Mouse (Mus musculus): ENCODE measurements around the gene AI837181.

Gene AI837181

DNA sequence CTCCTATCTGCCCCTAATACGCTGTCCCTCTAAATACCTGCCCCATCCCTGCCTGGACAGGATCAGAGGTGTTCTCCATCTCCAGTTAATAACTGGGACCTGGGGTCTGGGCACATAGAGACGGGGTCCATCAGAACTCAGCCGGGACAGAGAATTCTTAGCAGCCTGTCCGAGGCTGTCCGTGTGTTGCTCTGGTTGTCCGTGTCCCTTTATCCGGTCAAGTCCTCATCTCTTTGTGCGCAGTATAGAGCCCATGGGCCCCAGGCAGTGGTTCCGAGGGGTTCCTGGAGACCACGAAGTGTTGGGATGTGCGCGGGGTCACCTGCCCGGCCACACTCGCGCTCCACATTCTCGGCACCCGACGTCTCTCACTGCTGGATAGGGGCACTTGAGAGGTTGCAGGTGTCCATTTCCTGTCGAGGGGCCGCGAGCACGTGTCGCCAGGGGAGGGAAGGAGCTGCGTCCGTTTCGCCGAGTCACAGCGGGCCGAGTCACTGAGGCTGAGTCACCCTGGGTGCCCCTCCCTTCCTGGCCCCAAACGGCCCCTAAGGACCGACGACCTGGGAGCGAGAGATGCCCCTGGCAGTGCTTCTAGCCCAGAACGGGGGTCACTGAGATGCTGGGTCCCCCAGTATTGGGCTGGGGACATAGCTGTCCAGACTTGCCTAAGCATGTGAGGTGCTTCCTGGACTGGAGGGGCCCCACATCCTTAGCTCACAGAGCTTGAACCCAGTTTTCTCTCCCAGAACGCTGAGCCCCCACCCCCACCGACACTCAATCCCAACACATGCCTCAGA, 23.6 kb downstream of the AI837181 start:
- peak; percentile 37 for DNase-seq

DNA sequence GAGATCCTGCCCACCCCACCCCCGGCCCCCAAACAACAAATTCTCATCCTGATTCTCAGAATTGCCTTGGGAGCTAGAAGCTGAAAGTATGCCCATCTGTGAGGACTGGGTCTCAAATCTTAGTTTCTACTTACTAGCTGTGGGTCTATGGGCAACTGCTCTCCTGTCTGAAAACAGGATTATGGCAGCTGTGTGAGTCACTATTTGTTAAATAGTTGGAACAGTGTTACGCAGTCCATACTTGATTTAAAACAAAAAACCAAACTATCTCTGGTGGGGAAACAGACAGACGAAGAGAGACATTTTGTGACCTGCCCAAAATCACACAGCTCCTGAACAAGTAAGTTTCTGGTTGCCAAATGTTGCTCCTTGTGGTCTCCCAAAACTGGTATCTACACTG, 24.7 kb downstream of the AI837181 start:
- DNase-seq, result no peak

GRCm38 (mm10) chr19:5451766-5452165, 26.8 kb downstream of the AI837181 start:
- DNase-seq, result no peak

DNA sequence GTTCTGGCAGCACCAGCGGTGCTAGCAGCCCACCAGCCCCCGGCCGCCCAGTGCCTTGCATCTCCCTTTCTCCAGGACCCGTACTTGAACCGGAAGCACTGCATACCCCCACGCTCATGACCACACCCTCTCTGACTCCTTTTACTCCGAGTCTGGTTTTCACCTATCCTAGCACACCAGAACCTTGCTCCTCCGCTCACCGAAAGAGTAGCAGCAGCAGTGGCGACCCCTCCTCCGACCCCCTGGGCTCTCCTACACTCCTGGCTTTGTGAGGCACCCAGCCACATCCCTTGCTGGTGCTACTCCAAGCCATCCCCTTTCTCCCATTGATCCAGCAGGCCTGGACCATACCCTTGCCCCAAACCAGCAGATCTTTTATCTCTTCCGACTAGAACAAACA, 30.1 kb downstream of the AI837181 start:
- DNase-seq, result no peak

DNA sequence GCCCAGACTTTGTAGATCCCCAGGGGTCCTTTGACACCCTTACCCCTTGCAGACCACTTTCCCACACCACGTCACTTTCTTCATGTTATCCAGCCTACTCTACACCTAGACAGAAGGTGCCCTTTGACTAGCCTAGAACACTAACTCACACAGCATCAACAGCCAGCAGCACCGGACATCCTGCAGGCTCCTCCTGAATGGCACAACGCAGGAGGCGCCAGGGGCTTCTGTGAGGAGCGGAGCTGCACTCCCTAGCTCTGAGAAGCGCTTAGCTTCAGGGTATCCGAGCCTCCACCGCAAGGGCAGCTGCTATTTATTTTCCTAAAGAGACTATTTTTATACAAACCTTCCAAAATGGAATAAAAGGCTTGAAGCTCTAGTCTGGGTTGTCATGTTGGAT, 30.6 kb downstream of the AI837181 start:
- no peak for DNase-seq

GRCm38 (mm10) chr19:5456241-5456921, 31.4 kb downstream of the AI837181 start:
- DNase-seq, result peak; percentile 50

GRCm38 (mm10) chr19:5456922-5457745, 32.2 kb downstream of the AI837181 start:
- peak; percentile 97 for DNase-seq

GRCm38 (mm10) chr19:5457746-5458442, 33.0 kb downstream of the AI837181 start, which contains the start of gene Ccdc85b:
Gene Ccdc85b, minus strand, starts transcription at chr19:5457894.
- DNase-seq, result no peak

DNA sequence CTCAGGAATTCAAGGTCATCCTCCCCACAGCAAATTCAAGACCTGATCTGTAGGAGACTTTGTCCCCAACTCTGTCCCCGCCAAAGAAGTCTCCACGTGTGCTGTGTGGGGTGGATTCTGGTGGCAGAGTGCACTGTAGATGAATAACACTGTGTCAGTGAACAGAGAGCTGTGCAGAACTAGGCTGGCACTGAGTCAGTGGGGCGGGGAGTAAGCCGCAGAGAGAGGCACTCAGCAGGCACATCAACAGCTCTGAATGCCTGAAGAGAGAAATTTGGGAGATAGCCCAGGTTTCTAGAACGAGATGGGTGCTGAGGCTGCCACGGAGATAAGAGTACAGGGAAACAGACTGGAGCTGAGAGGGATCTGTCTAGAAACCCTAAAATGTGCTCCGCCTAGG, 34.1 kb downstream of the AI837181 start:
- no peak for DNase-seq

DNA sequence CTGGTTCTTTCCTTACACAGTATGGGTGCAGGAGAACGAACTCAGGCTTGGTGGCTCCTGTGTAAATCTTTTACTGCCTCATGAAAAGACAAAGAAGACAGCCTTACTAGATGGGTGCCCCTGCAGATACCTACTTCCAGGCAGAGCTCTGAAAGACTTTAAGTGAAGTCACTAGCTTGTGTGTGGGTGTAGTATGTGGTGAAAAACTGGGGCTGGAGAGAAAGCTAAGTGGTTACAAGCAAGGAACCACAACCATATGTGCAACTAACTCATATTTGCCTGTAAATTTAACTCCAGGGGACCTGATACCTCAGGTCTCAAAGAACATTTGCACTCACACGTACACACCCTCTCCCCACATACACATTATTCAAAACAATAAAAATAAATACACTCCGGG, 35.0 kb downstream of the AI837181 start:
- DNase-seq, result no peak

DNA sequence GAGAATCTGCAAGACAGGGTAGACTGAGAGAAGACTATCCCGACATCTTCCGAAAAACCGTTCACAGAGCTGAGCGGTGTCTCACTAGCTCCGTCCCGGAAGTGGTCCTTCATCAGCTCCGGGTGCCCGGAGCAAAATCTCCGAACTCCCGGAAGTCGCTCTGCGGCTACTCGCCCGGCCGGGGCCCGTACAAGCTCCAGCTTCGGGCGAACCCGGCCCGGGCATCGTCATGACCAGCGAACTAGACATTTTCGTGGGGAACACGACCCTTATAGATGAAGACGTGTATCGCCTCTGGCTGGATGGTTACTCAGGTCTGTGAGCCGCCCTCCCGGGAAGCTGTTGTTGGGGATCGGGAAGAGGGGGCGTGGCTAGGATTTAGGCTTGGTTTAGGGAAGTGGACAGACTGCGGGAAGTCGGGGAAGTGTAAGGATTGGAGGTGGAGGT, 35.5 kb downstream of the AI837181 start, which contains the start of gene Fibp:
Gene Fibp, plus strand, starts transcription at position 151 of the 447 bp plus-strand sequence.
- DNase-seq, result peak; percentile 95

DNA sequence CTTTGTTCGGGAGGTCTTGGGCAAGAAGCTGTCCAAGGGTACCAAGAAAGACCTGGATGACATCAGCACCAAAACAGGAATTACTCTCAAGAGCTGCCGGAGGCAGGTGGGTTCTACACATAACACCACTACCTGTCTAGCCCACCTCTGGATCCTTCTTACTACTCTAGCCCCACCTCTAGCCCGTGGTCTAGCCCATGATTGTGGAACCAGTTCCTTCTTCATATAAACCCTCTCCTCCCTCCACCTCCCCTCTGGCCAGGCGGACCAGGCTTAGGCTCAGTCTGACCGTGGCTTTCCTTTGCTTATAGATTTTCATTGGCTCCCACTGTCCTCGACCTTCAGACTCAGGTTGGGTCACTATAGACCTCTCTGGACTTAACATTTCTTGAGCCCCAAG, 36.5 kb downstream of the AI837181 start:
- DNase-seq, result no peak

DNA sequence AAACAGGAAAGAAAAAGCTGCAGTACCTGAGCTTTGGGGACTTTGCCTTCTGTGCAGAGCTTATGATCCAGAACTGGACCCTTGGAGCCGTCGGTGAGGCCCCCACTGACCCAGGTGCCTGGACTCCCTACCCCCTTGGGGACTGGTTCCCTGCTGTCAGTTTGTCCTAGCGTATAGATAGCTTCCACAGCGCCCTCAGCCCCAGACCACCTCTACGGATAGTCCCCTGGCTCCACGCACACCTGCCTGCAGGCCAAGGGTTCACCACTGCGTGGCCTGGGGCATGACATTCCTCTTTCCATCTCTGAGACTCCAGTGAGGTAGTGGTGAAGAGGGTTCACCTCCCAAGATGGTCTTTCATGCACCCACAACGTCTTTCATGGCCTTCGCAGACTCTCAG, 38.3 kb downstream of the AI837181 start:
- no peak for DNase-seq

DNA sequence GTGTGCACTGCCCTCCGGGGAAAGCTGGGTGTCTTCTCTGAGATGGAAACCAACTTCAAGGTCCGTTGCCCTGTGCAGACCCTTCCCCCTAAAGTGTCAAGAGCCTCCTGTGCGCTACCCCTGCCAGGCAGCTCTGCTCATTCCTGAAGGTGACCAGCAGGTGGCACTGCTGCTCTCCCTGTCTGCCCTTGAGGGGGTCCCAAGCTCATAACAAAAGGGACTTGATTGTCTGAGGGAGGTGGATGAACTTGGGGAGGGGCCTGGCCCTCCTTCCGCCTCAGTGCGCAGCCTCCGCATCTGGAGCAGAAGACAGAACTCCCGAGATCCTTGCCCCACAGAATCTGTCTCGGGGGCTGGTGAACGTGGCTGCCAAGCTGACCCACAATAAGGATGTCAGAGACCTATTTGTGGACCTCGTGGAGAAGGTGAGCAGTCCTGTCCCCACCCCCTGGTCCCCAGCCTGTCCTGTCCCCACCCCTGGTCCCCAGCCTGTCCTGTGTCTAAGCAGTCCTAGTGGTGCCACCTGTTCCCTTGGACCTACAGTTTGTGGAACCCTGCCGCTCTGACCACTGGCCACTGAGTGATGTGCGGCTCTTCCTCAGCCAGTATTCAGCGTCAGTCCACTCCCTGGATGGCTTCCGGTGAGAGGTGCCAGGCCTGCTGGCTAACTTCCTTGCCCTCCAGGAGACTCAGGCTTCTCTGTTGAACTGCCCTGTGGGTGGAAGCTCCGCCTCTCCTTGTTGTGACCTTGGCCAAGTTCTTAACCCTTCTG, 39.0 kb downstream of the AI837181 start:
- DNase-seq, result peak; percentile 85

- DNase-seq, result no peak
Observed at GRCm38 (mm10) chr19:5465037-5465436, 40.1 kb downstream of the AI837181 start.

GRCm38 (mm10) chr19:5466916-5467500, 42.1 kb downstream of the AI837181 start:
- no peak for DNase-seq

DNA sequence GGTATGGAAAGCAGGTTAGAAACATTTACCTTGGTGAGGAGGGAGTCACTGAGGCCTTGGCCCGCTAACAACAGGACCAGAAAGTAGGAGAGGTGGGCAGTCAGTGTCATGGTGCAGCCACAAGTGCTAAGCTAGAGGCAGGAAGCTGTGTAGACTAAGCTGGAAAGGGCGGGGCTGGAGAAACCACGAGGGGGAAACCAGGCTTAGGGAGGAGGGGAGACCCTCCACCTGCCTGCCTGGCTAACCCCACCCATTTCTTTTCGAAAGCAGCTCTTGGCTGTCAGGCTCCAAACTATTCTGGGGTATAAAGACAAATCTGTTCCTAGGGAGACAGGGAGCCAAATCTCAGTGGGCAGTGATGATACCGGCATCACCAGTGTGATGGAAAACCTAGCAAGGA, 43.4 kb downstream of the AI837181 start, which contains the start of gene Ctsw:
Gene Ctsw, minus strand, starts transcription at position 134 of the 400 bp plus-strand sequence.
- DNase-seq, result no peak

DNA sequence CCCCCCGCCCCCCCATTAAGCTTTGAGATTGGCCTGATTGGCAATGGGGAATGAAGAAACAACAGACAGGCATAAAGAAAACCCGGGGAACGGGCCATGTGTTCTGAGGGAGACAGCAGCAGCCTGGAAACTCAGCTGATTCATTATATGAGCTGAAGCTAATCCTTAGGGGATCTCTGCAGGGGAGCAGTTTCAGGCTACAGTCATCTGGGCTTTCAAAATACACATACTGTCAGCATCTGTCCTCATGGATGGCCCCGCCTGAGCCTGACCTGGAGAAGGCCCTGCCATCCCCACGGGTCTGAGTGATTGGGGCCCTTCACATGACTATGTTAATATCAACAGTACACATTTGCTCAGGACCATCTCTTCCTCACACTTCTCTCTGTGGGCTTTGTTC, 46.9 kb downstream of the AI837181 start:
- no peak for DNase-seq

GRCm38 (mm10) chr19:5472857-5473256, 47.9 kb downstream of the AI837181 start:
- no peak for DNase-seq

- peak; percentile 90 for DNase-seq
Observed at GRCm38 (mm10) chr19:5473720-5474119, 48.8 kb downstream of the AI837181 start, which contains the start of gene Efemp2. Gene Efemp2, plus strand, starts transcription at chr19:5473954.
